Comparison of ENCODE assay signal across 8 mouse cellular contexts in the genomic region with DNA sequence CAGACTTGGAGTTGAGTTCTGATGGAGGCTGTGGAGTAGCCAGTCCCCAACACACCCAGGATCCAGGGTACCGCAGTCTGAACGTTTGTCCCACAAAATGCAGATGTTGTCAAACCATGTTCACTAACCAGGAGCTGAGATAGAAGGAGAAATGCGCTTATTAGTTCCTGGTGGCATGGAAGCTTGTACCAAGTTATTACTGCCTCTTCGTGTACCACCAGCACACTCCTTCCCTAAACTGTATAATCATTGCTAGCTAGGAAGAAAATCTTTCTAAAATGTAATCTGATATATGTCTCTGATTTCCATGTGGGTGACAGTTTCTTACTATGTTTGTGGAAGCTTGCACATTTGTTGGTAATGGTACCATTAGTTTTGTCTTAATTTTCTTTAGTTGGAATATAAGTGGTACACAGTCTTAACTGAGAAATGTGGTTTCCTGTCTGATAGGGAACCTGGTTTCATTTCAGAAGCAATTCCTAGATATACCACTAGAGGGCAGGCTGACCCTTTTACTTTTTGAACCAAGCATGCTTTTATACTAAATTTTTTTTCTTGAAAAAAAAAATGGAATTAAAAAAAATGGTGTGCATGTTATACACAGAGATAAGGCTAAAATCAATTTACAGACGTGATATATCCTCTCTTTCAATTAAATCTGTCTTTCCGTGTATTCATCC.
DNase-seq lines count a peak whose midpoint lies in the region; ATAC-seq and TF ChIP-seq lines count a peak whose summit lies in the region.
"Had no signal": no experiment of that assay in that cellular context is flagged by ENCODE, and none has a peak within 500 bp of the region (broad histone marks: within the 10 kb centered on the region; RNA-seq: fewer than 3 reads in every experiment).

No protein-coding gene starts in this region.

- no peaks in the 10 kb centered on the region for H3K27me3 ChIP-seq in hindbrain, postnatal 0 days (ENCODE audit: insufficient read depth, low read length)
- H3K27me3 ChIP-seq in hindbrain, embryonic 12.5 days = no peaks in the 10 kb centered on the region
- no peaks in the 10 kb centered on the region for H3K27me3 ChIP-seq in forebrain, embryonic 15.5 days
- H3K27me3 ChIP-seq: limb, embryonic 15.5 days had no signal

- DNase-seq in hindbrain, postnatal 0 days (ENCODE audit: low spot score) = peak; percentile 77
- peak; percentile 12 for DNase-seq in urinary bladder, postnatal 25 days (ENCODE audit: low spot score)
- no peak for DNase-seq in urinary bladder, postnatal 4 days (ENCODE audit: low spot score in 2 of 2)
- peak; percentile 49 to 80 for DNase-seq in cerebellum, postnatal 10 days
- peak; percentile 61 for DNase-seq in lung, postnatal 36 days

- ATAC-seq in hindbrain, postnatal 0 days = no peak
- ATAC-seq in hindbrain, embryonic 12.5 days (ENCODE audit: low FRiP score) = no peak
- ATAC-seq in forebrain, embryonic 15.5 days (replicated peaks) = no peak

- H3K4me3 ChIP-seq in hindbrain, postnatal 0 days (ENCODE audit: low read length) = no peak overlapping the region
- H3K4me3 ChIP-seq in hindbrain, embryonic 12.5 days = no peak overlapping the region
- no peak overlapping the region for H3K4me3 ChIP-seq in forebrain, embryonic 15.5 days
- H3K4me3 ChIP-seq: limb, embryonic 15.5 days had no signal

- TF ChIP-seq CTCF in hindbrain, postnatal 0 days (IDR thresholded peaks at IDR 0.05; ENCODE audit: low read depth) = peak; percentile 81

- H3K9me3 ChIP-seq in hindbrain, postnatal 0 days (ENCODE audit: low read length) = no peaks in the 10 kb centered on the region
- no peaks in the 10 kb centered on the region for H3K9me3 ChIP-seq in hindbrain, embryonic 12.5 days (replicated peaks)
- no peaks in the 10 kb centered on the region for H3K9me3 ChIP-seq in forebrain, embryonic 15.5 days
- H3K9me3 ChIP-seq: limb, embryonic 15.5 days had no signal

- H3K4me1 ChIP-seq in hindbrain, postnatal 0 days (ENCODE audit: insufficient read depth, low read length) = no peaks in the 10 kb centered on the region
- no peaks in the 10 kb centered on the region for H3K4me1 ChIP-seq in hindbrain, embryonic 12.5 days
- H3K4me1 ChIP-seq in forebrain, embryonic 15.5 days = no peaks in the 10 kb centered on the region
- H3K4me1 ChIP-seq: limb, embryonic 15.5 days had no signal

- no peak overlapping the region for H3K9ac ChIP-seq in hindbrain, postnatal 0 days (replicated peaks; ENCODE audit: low read length)
- H3K9ac ChIP-seq in hindbrain, embryonic 12.5 days = no peak overlapping the region
- no peak overlapping the region for H3K9ac ChIP-seq in forebrain, embryonic 15.5 days (replicated peaks)
- H3K9ac ChIP-seq: limb, embryonic 15.5 days had no signal

- H3K36me3 ChIP-seq in hindbrain, postnatal 0 days (ENCODE audit: insufficient read depth, low read length) = no peaks in the 10 kb centered on the region
- no peaks in the 10 kb centered on the region for H3K36me3 ChIP-seq in hindbrain, embryonic 12.5 days
- H3K36me3 ChIP-seq in forebrain, embryonic 15.5 days = no peaks in the 10 kb centered on the region
- H3K36me3 ChIP-seq: limb, embryonic 15.5 days had no signal

- H3K27ac ChIP-seq in hindbrain, postnatal 0 days = no peak overlapping the region
- no peak overlapping the region for H3K27ac ChIP-seq in hindbrain, embryonic 12.5 days
- H3K27ac ChIP-seq in forebrain, embryonic 15.5 days (replicated peaks) = no peak overlapping the region
- H3K27ac ChIP-seq: limb, embryonic 15.5 days had no signal

- no peak overlapping the region for H3K4me2 ChIP-seq in hindbrain, postnatal 0 days (ENCODE audit: low read depth, low read length)
- H3K4me2 ChIP-seq in hindbrain, embryonic 12.5 days (replicated peaks) = no peak overlapping the region
- H3K4me2 ChIP-seq in forebrain, embryonic 15.5 days (replicated peaks) = no peak overlapping the region
- H3K4me2 ChIP-seq: limb, embryonic 15.5 days had no signal

- 62% methylated on average over 6 of the region's 6 CpGs for WGBS in hindbrain, postnatal 0 days
- WGBS in hindbrain, embryonic 12.5 days = 62% methylated on average over 6 of the region's 6 CpGs
- 62% methylated on average over 6 of the region's 6 CpGs for WGBS in forebrain, embryonic 15.5 days

Comparison
In these comparisons a context has a peak if more than half of its experiments do, and no peak if none do; other contexts are left out.
1. DNase-seq: peak in hindbrain, postnatal 0 days (single experiment), urinary bladder, postnatal 25 days (single experiment), cerebellum, postnatal 10 days (2 of 2) and lung, postnatal 36 days (single experiment); none in urinary bladder, postnatal 4 days (0 of 2).